Mouse (Mus musculus) embryonic fibroblast, embryonic 13.5 days (primary cell): ENCODE measurements at regions not wholly inside any gene's neighbourhood (a gene's known extent, or its start where the extent isn't known, plus 50 kb on each side); places are given as distances from the start of the nearest gene placed in this dataset.

ENCODE experiments used
- CTCF ChIP-seq: IDR thresholded peaks from 2 replicates; pipeline ENCODE4 v1.5.1; 2011; ENCODE audit warnings: mild to moderate bottlenecking, control low read depth, low read length, moderate library complexity, borderline replicate concordance; ENCODE audit not compliant: insufficient read depth
- POLR2A ChIP-seq: IDR thresholded peaks from 2 replicates; pipeline ENCODE4 v1.6.1; 2011; ENCODE audit warnings: low read depth, mild to moderate bottlenecking, control low read depth, low read length, moderate library complexity

DNA sequence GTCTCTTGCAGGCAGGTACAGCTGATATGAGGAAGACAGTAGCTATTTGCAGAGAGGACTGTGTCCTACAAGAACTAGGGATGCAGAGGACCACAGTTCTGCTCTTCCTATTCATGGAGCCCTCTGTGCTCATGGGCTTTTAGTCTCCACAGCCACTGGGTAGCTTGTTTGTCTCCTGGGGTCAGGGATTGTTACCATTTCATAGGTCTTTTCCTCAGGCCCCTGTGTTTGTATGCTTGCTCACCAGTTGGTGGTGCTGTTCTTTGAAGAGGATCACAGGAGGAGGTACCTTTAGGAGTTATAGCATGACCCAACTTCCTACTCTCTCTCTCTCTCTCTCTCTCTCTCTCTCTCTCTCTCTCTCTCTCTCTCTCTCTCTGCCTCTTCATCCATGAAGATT is 114.7 kb upstream of the Eef2kmt start:
- TF ChIP-seq CTCF, result no peak
- TF ChIP-seq POLR2A, result no peak
